Mouse (Mus musculus): ENCODE measurements around the gene Mef2d. TPM values are rescaled to one million over a fixed set of nuclear protein-coding genes. Genes with fewer than 3 reads are reported as not detected.

Mef2d gene
- polyA plus RNA-seq, 1 experiment, result 41.5 TPM

GRCm38 (mm10) chr3:88154236-88154635, 12.1 kb downstream of the Mef2d start:
- Histone ChIP-seq H3K4me1 (ENCODE audit: control insufficient read depth, insufficient read depth, low read length) (peaks cover 18% of the 10 kb centered on the region), H3K9ac (ENCODE audit: low read depth, poor library complexity, severe bottlenecking) (no peak overlapping the region), H3K9me3 (replicated peaks; ENCODE audit: control insufficient read depth, insufficient read depth, low read length, poor library complexity, severe bottlenecking) (no peaks in the 10 kb centered on the region), H3K27me3 (ENCODE audit: control insufficient read depth, insufficient read depth, low read length, poor library complexity, severe bottlenecking) (no peaks in the 10 kb centered on the region), H3K36me3 (ENCODE audit: control insufficient read depth, insufficient read depth, low read length, poor library complexity, severe bottlenecking) (no peaks in the 10 kb centered on the region), H3K4me3 (ENCODE audit: low read depth, low read length) (no peak overlapping the region), H3K27ac (ENCODE audit: insufficient read depth, low read length) (peak overlapping the region; percentile 47; the same call in 1 of the 2 replicates)
- TF ChIP-seq CTCF (IDR thresholded peaks at IDR 0.05; ENCODE audit: low read depth, low read length) (no peak), POLR2A (IDR thresholded peaks at IDR 0.05; ENCODE audit: insufficient read depth, low read length) (no peak), EP300 (IDR thresholded peaks at IDR 0.05; ENCODE audit: insufficient read depth, low read depth, low read length) (no peak)

GRCm38 (mm10) chr3:88156817-88157216, 14.6 kb downstream of the Mef2d start:
- no peaks in the 10 kb centered on the region for H3K27me3 ChIP-seq (ENCODE audit: control insufficient read depth, insufficient read depth, low read length, poor library complexity, severe bottlenecking)
- H3K9ac ChIP-seq (ENCODE audit: low read depth, poor library complexity, severe bottlenecking), result no peak overlapping the region
- no peaks in the 10 kb centered on the region for H3K9me3 ChIP-seq (replicated peaks; ENCODE audit: control insufficient read depth, insufficient read depth, low read length, poor library complexity, severe bottlenecking)
- no peaks in the 10 kb centered on the region; the same call in 1 of the 2 replicates for H3K36me3 ChIP-seq (ENCODE audit: control insufficient read depth, insufficient read depth, low read length, poor library complexity, severe bottlenecking)
- no peak overlapping the region for H3K4me3 ChIP-seq (ENCODE audit: low read depth, low read length)
- H3K4me1 ChIP-seq (ENCODE audit: control insufficient read depth, insufficient read depth, low read length), result peaks cover 8% of the 10 kb centered on the region
- TF ChIP-seq CTCF (IDR thresholded peaks at IDR 0.05; ENCODE audit: low read depth, low read length) (no peak), EP300 (IDR thresholded peaks at IDR 0.05; ENCODE audit: insufficient read depth, low read depth, low read length) (no peak), POLR2A (IDR thresholded peaks at IDR 0.05; ENCODE audit: insufficient read depth, low read length) (no peak)
- H3K27ac ChIP-seq (ENCODE audit: insufficient read depth, low read length), result no peak overlapping the region

GRCm38 (mm10) chr3:88157771-88158597, 15.8 kb downstream of the Mef2d start:
- peaks cover 8% of the 10 kb centered on the region for H3K4me1 ChIP-seq (ENCODE audit: control insufficient read depth, insufficient read depth, low read length)
- peak overlapping the region; percentile 9 for H3K4me3 ChIP-seq (ENCODE audit: low read depth, low read length)
- H3K36me3 ChIP-seq (ENCODE audit: control insufficient read depth, insufficient read depth, low read length, poor library complexity, severe bottlenecking), result no peaks in the 10 kb centered on the region; the same call in 1 of the 2 replicates
- H3K9me3 ChIP-seq (replicated peaks; ENCODE audit: control insufficient read depth, insufficient read depth, low read length, poor library complexity, severe bottlenecking), result no peaks in the 10 kb centered on the region
- no peaks in the 10 kb centered on the region for H3K27me3 ChIP-seq (ENCODE audit: control insufficient read depth, insufficient read depth, low read length, poor library complexity, severe bottlenecking)
- no peak overlapping the region for H3K9ac ChIP-seq (ENCODE audit: low read depth, poor library complexity, severe bottlenecking)
- TF ChIP-seq POLR2A (IDR thresholded peaks at IDR 0.05; ENCODE audit: insufficient read depth, low read length) (no peak), EP300 (IDR thresholded peaks at IDR 0.05; ENCODE audit: insufficient read depth, low read depth, low read length) (peak; percentile 75; the same call in 1 of the 2 replicates), CTCF (IDR thresholded peaks at IDR 0.05; ENCODE audit: low read depth, low read length) (peak; percentile 72)
- H3K27ac ChIP-seq (ENCODE audit: insufficient read depth, low read length), result peak overlapping the region; percentile 21; the same call in 1 of the 2 replicates

GRCm38 (mm10) chr3:88158991-88159390, 16.8 kb downstream of the Mef2d start:
- H3K4me1 ChIP-seq (ENCODE audit: control insufficient read depth, insufficient read depth, low read length), result peaks cover 8% of the 10 kb centered on the region
- no peaks in the 10 kb centered on the region; the same call in 1 of the 2 replicates for H3K36me3 ChIP-seq (ENCODE audit: control insufficient read depth, insufficient read depth, low read length, poor library complexity, severe bottlenecking)

GRCm38 (mm10) chr3:88160856-88161255, 18.7 kb downstream of the Mef2d start:
- no peaks in the 10 kb centered on the region for H3K9me3 ChIP-seq (replicated peaks; ENCODE audit: control insufficient read depth, insufficient read depth, low read length, poor library complexity, severe bottlenecking)
- H3K27ac ChIP-seq (ENCODE audit: insufficient read depth, low read length), result no peak overlapping the region
- peaks cover 2% of the 10 kb centered on the region; the same call in 1 of the 2 replicates for H3K36me3 ChIP-seq (ENCODE audit: control insufficient read depth, insufficient read depth, low read length, poor library complexity, severe bottlenecking)
- peaks cover 5% of the 10 kb centered on the region for H3K4me1 ChIP-seq (ENCODE audit: control insufficient read depth, insufficient read depth, low read length)
- TF ChIP-seq CTCF (IDR thresholded peaks at IDR 0.05; ENCODE audit: low read depth, low read length), result no peak
- no peak for TF ChIP-seq EP300 (IDR thresholded peaks at IDR 0.05; ENCODE audit: insufficient read depth, low read depth, low read length)
- no peak for TF ChIP-seq POLR2A (IDR thresholded peaks at IDR 0.05; ENCODE audit: insufficient read depth, low read length)
- H3K27me3 ChIP-seq (ENCODE audit: control insufficient read depth, insufficient read depth, low read length, poor library complexity, severe bottlenecking), result no peaks in the 10 kb centered on the region
- no peak overlapping the region for H3K9ac ChIP-seq (ENCODE audit: low read depth, poor library complexity, severe bottlenecking)
- H3K4me3 ChIP-seq (ENCODE audit: low read depth, low read length), result no peak overlapping the region

More at GRCm38 (mm10) chr3:88158991-88159390, 16.8 kb downstream of the Mef2d start:
- no peak overlapping the region for H3K27ac ChIP-seq (ENCODE audit: insufficient read depth, low read length)
- H3K9ac ChIP-seq (ENCODE audit: low read depth, poor library complexity, severe bottlenecking), result no peak overlapping the region
- no peaks in the 10 kb centered on the region for H3K9me3 ChIP-seq (replicated peaks; ENCODE audit: control insufficient read depth, insufficient read depth, low read length, poor library complexity, severe bottlenecking)
- TF ChIP-seq POLR2A (IDR thresholded peaks at IDR 0.05; ENCODE audit: insufficient read depth, low read length) (no peak), EP300 (IDR thresholded peaks at IDR 0.05; ENCODE audit: insufficient read depth, low read depth, low read length) (no peak), CTCF (IDR thresholded peaks at IDR 0.05; ENCODE audit: low read depth, low read length) (no peak)
- H3K27me3 ChIP-seq (ENCODE audit: control insufficient read depth, insufficient read depth, low read length, poor library complexity, severe bottlenecking), result no peaks in the 10 kb centered on the region
- no peak overlapping the region for H3K4me3 ChIP-seq (ENCODE audit: low read depth, low read length)

GRCm38 (mm10) chr3:88162259-88162658, 20.1 kb downstream of the Mef2d start:
- H3K27me3 ChIP-seq (ENCODE audit: control insufficient read depth, insufficient read depth, low read length, poor library complexity, severe bottlenecking), result no peaks in the 10 kb centered on the region
- H3K9me3 ChIP-seq (replicated peaks; ENCODE audit: control insufficient read depth, insufficient read depth, low read length, poor library complexity, severe bottlenecking), result no peaks in the 10 kb centered on the region
- H3K4me3 ChIP-seq (ENCODE audit: low read depth, low read length), result no peak overlapping the region
- H3K27ac ChIP-seq (ENCODE audit: insufficient read depth, low read length), result no peak overlapping the region
- H3K36me3 ChIP-seq (ENCODE audit: control insufficient read depth, insufficient read depth, low read length, poor library complexity, severe bottlenecking), result peaks cover 2% of the 10 kb centered on the region; the same call in 1 of the 2 replicates
- H3K4me1 ChIP-seq (ENCODE audit: control insufficient read depth, insufficient read depth, low read length), result peaks cover 5% of the 10 kb centered on the region
- TF ChIP-seq CTCF (IDR thresholded peaks at IDR 0.05; ENCODE audit: low read depth, low read length) (no peak), POLR2A (IDR thresholded peaks at IDR 0.05; ENCODE audit: insufficient read depth, low read length) (no peak), EP300 (IDR thresholded peaks at IDR 0.05; ENCODE audit: insufficient read depth, low read depth, low read length) (no peak)
- H3K9ac ChIP-seq (ENCODE audit: low read depth, poor library complexity, severe bottlenecking), result no peak overlapping the region

Data from ES-Bruce4 (cell line).